Mouse (Mus musculus) testis, adult 2 months (tissue): ENCODE results near the gene Srarp. TPM values are rescaled to one million over a fixed set of nuclear protein-coding genes. Genes with fewer than 3 reads are reported as not detected.

ENCODE experiments used
- H3K27ac ChIP-seq: fragments of 200-500 bp; 2 replicates; pipeline ENCODE4 v1.5.1; 2012; ENCODE audit warnings: low read depth, low read length; ENCODE audit not compliant: control insufficient read depth, insufficient read depth
- H3K27me3 ChIP-seq: fragments of 200-500 bp; 2 replicates; pipeline ENCODE4 v1.6.1; 2012; ENCODE audit warnings: mild to moderate bottlenecking, low read length, moderate library complexity; ENCODE audit not compliant: control insufficient read depth, insufficient read depth
- H3K36me3 ChIP-seq: fragments of 200-500 bp; 2 replicates; pipeline ENCODE4 v1.6.1; 2012; ENCODE audit warnings: mild to moderate bottlenecking, low read length; ENCODE audit not compliant: control insufficient read depth, insufficient read depth
- H3K4me1 ChIP-seq: fragments of 200-500 bp; 2 replicates; pipeline ENCODE4 v1.6.1; 2012; ENCODE audit warnings: low read length; ENCODE audit not compliant: control insufficient read depth, insufficient read depth
- H3K4me3 ChIP-seq: fragments of 200-500 bp; 2 replicates; pipeline ENCODE4 v1.5.1; 2012; ENCODE audit warnings: low read depth, mild to moderate bottlenecking, low read length, moderate library complexity, mixed read lengths; ENCODE audit not compliant: control insufficient read depth
- CTCF ChIP-seq: fragments of 200-500 bp; IDR thresholded peaks from 2 replicates; pipeline ENCODE4 v1.5.1; 2012; ENCODE audit warnings: low read depth, mild to moderate bottlenecking, inconsistent platforms, low read length, moderate library complexity; ENCODE audit not compliant: control insufficient read depth, insufficient read depth, insufficient replicate concordance
- POLR2A ChIP-seq: fragments of 200-500 bp; IDR thresholded peaks from 2 replicates; pipeline ENCODE4 v1.6.1; 2012; ENCODE audit warnings: low read depth, mild to moderate bottlenecking, inconsistent platforms, low read length, moderate library complexity; ENCODE audit not compliant: control insufficient read depth
- polyA plus RNA-seq: library from polyadenylated mRNA; depleted of rRNA; stranded (reverse); fragments of >200 nt; gene quantifications from 2 replicates; pipeline ENCODE4 v1.2.3, GENCODE M21; 2012

Srarp gene
- polyA plus RNA-seq, 1 experiment, result 0.67 TPM

GRCm38 (mm10) chr4:141419398-141420191 is 16.3 kb downstream of the Srarp start:
- H3K27me3 ChIP-seq, result no peaks in the 10 kb centered on the region
- H3K27ac ChIP-seq, result no peak overlapping the region
- no peak overlapping the region for H3K4me3 ChIP-seq
- TF ChIP-seq CTCF (no peak), POLR2A (no peak)
- H3K36me3 ChIP-seq, result no peaks in the 10 kb centered on the region
- H3K4me1 ChIP-seq, result peaks cover 26% of the 10 kb centered on the region

GRCm38 (mm10) chr4:141415924-141416323 is 20.0 kb downstream of the Srarp start, which contains the start of gene Clcnkb:
Gene Clcnkb (minus strand): TSS chr4:141416014.
- no peak within 1 kb of the TSS for H3K4me3 ChIP-seq
- H3K36me3 ChIP-seq, result no peaks in the 10 kb centered on the region
- H3K27ac ChIP-seq, result no peak within 1 kb of the TSS
- H3K4me1 ChIP-seq, result peaks cover 19% of the 10 kb centered on the region
- H3K27me3 ChIP-seq, result no peaks in the 10 kb centered on the region
- no peak for TF ChIP-seq CTCF
- TF ChIP-seq POLR2A, result no peak

DNA sequence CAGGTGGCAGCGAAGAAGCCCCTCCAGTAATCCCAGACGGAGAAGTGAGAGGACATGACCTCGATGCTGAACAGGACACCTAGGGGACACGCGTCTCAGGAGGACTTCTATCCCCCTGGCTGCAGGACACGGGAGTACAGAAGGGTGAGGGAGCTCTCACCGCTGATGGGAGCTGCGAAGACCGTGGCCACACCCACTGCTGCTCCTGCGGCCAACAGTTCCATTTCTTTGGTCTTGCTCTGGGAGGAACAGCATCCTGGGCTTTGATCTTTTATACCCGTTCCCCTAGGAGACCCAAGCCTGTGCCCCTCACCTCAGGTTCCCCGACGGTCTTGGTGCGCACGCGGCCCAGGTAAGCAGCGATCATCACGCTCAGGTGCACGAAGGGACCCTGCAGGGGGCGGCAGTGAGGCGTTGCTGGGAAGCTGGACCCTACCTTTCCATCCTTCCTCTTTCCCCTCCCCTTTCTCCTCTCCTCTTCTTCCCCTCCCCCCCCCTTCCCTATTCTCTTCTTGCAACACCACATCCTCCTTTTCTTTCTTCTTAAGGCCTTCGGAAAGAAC is 24.4 kb downstream of the Srarp start:
- Histone ChIP-seq H3K27me3 (no peaks in the 10 kb centered on the region), H3K36me3 (no peaks in the 10 kb centered on the region), H3K27ac (no peak overlapping the region), H3K4me1 (peaks cover 12% of the 10 kb centered on the region), H3K4me3 (no peak overlapping the region)
- peak; percentile 57; the same call in 1 of the 2 replicates for TF ChIP-seq CTCF
- TF ChIP-seq POLR2A, result no peak

- Histone ChIP-seq H3K36me3 (no peaks in the 10 kb centered on the region), H3K27me3 (no peaks in the 10 kb centered on the region), H3K4me3 (no peak overlapping the region), H3K4me1 (peaks cover 9% of the 10 kb centered on the region), H3K27ac (no peak overlapping the region)
- no peak for TF ChIP-seq POLR2A
Observed at GRCm38 (mm10) chr4:141408577-141408976, 27.3 kb downstream of the Srarp start.

DNA sequence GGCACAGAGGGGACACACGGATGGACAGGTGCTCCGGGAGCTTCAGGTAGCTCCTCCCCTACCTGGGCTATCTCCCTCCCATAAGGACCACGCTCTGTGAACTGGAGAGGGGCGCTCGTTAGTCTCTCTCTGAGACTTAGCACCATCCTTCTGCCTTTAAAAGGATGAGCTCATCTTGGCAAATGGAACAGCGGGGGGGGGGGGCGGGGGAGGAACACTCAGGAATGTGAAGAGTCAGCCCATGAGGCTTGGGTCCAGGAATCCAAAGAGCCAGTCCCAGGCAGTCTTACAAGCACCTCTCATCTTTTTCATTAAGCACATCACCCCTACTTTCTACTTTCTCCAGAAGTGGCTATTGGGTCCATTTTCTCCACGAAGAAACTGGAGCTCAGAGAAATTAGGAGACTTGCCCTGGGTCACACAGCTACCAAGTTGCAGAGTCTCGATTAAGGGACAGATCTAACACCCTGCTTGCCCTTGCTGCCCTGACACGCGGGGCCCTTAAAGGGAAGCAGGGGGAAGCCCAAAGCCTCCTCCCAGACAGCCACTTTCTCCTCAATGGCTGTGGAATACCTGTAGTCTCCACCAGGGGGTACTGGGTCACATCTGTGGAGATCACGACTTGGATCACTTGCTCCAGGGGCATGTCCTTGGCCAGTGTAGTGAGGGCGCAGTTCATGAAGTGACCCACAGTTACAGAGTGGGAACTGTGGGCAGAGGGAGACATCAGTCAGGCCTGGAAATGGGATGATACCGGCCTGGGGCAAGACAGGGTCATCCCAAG is 29.2 kb downstream of the Srarp start:
- TF ChIP-seq POLR2A, result no peak
- peak; percentile 39; the same call in 1 of the 2 replicates for TF ChIP-seq CTCF
- Histone ChIP-seq H3K27ac (no peak overlapping the region), H3K4me1 (peaks cover 5% of the 10 kb centered on the region; the same call in 1 of the 2 replicates), H3K36me3 (no peaks in the 10 kb centered on the region), H3K4me3 (no peak overlapping the region), H3K27me3 (no peaks in the 10 kb centered on the region)

DNA sequence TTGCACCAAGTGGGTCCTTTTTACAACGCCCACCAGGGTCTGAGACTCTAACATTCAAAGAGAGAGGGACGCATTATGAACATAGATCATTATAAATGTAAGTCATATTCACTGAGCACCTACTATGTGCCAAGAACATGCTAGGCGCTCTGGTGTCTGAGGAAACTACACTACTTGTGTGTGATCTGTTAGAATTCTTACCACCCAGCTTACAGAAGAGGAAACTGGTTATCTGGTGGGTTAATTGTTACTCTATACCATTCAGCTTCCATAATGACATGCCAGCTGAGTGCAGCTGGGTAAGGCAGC is 30.6 kb downstream of the Srarp start:
- Histone ChIP-seq H3K4me1 (no peaks in the 10 kb centered on the region; the same call in 1 of the 2 replicates), H3K36me3 (no peaks in the 10 kb centered on the region), H3K27me3 (no peaks in the 10 kb centered on the region), H3K4me3 (no peak overlapping the region), H3K27ac (no peak overlapping the region)
- TF ChIP-seq CTCF (no peak), POLR2A (no peak)
